Mouse (Mus musculus) neural tube, embryonic 11.5 days (tissue): ENCODE results near the gene Tmcc3. TPM values are rescaled to one million over a fixed set of nuclear protein-coding genes. Genes with fewer than 3 reads are reported as not detected.

Experiments
- ATAC-seq: fragments of 200-750 bp; cut with Nextera tagmentation; 2 replicates; pipeline ENCODE4 v1.8.0; 2017; ENCODE audit warnings: moderate number of reproducible peaks, mild to moderate bottlenecking, moderate TSS enrichment, moderate library complexity; ENCODE audit not compliant: insufficient read depth, low FRiP score, low TSS enrichment
- DNase-seq: peaks from one replicate; pipeline ENCODE4 v3.0.0-alpha.2; 2015; ENCODE audit warnings: low spot score
- H3K27ac ChIP-seq: fragments of 300-500 bp; sonication (generic); 2 replicates; pipeline ENCODE4 v1.5.1; 2014; ENCODE audit warnings: low read depth, mild to moderate bottlenecking, low read length
- H3K27me3 ChIP-seq: fragments of 300-500 bp; sonication (generic); 2 replicates; pipeline ENCODE4 v1.6.1; 2014; ENCODE audit warnings: mild to moderate bottlenecking, low read length, mixed read lengths; ENCODE audit not compliant: control insufficient read depth, insufficient read depth
- H3K36me3 ChIP-seq: fragments of 300-500 bp; sonication (generic); 2 replicates; pipeline ENCODE4 v1.6.1; 2014; ENCODE audit warnings: mild to moderate bottlenecking, low read length, moderate library complexity, mixed read lengths; ENCODE audit not compliant: control insufficient read depth, insufficient read depth
- H3K4me1 ChIP-seq: fragments of 300-500 bp; sonication (generic); 2 replicates; pipeline ENCODE4 v1.6.1; 2014; ENCODE audit warnings: low read length, mixed read lengths; ENCODE audit not compliant: control insufficient read depth, insufficient read depth
- H3K4me2 ChIP-seq: fragments of 300-500 bp; sonication (generic); 2 replicates; pipeline ENCODE4 v1.6.1; 2014; ENCODE audit warnings: low read depth, mild to moderate bottlenecking, moderate library complexity
- H3K4me3 ChIP-seq: fragments of 300-500 bp; sonication (generic); 2 replicates; pipeline ENCODE4 v1.5.1; 2014; ENCODE audit warnings: low read depth, low read length
- H3K9ac ChIP-seq: fragments of 300-500 bp; sonication (generic); 2 replicates; pipeline ENCODE4 v1.6.1; 2014; ENCODE audit warnings: mild to moderate bottlenecking, low read length
- H3K9me3 ChIP-seq: fragments of 300-500 bp; sonication (generic); 2 replicates; pipeline ENCODE4 v1.6.1; 2016; ENCODE audit warnings: low read length; ENCODE audit not compliant: control insufficient read depth
- WGBS: fragments of 180-500 bp; shearing (Covaris S2); extraction: QIAGEN DNeasy Blood & Tissue Kit; methylation state at CpG from one replicate; pipeline ENCODE4 v1.1.7; 2014; 5-methylcytosine and 5-hydroxymethylcytosine counted together
- polyA plus RNA-seq: library from polyadenylated mRNA; unstranded; fragments of >200 nt; fragmentation: Nextera tagmentation; extraction: Ambion mirVana; gene quantifications from 2 replicates; pipeline ENCODE4 v1.2.1, GENCODE M21; 2014

The Tmcc3 gene
- polyA plus RNA-seq, 1 experiment from 2014 or later: 6.1 TPM

- no peak for ATAC-seq
- Histone ChIP-seq H3K9me3 (no peaks in the 10 kb centered on the region), H3K4me1 (peaks cover 3% of the 10 kb centered on the region), H3K27me3 (no peaks in the 10 kb centered on the region), H3K27ac (no peak overlapping the region), H3K36me3 (no peaks in the 10 kb centered on the region), H3K4me3 (no peak overlapping the region), H3K4me2 (no peak overlapping the region), H3K9ac (no peak overlapping the region)
- no peak for DNase-seq
- 63% methylated on average over 9 of the region's 9 CpGs for WGBS
Observed at GRCm38 (mm10) chr10:94550649-94551048, 238.9 kb downstream of the Tmcc3 start.

DNA sequence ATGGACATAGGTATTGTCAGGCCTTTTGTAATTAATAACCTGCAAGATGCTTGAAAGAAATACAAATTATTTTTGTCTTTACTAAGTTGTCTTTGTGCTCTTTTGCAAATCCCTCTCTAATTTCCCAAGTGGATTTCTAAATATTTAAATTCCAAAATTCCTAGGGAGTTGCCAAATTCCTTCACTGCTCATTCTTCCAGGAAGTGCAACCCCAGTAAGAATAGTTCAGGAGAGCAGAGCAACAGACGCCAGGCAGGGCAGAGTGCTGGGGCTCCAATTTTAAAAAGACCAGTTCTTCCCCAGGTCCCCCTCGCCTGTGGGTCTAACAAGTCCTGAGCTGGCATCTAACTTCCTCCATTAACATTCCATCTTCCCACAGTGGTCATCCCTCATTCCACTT lies 239.3 kb downstream of the Tmcc3 start:
- Histone ChIP-seq H3K27ac (no peak overlapping the region), H3K9ac (no peak overlapping the region), H3K4me1 (no peaks in the 10 kb centered on the region), H3K4me3 (no peak overlapping the region), H3K27me3 (no peaks in the 10 kb centered on the region), H3K36me3 (no peaks in the 10 kb centered on the region), H3K4me2 (no peak overlapping the region), H3K9me3 (no peaks in the 10 kb centered on the region)
- 62% methylated on average over 2 of the region's 2 CpGs for WGBS
- DNase-seq (no peak), ATAC-seq (no peak)

- H3K27ac ChIP-seq: no peak overlapping the region
- ATAC-seq: no peak
- no peaks in the 10 kb centered on the region for H3K9me3 ChIP-seq
- H3K36me3 ChIP-seq: no peaks in the 10 kb centered on the region
- no peak overlapping the region for H3K9ac ChIP-seq
- no peaks in the 10 kb centered on the region for H3K4me1 ChIP-seq
- DNase-seq: no peak
- no peak overlapping the region for H3K4me2 ChIP-seq
- WGBS: 90% methylated on average over 6 of the region's 6 CpGs
- H3K27me3 ChIP-seq: no peaks in the 10 kb centered on the region
- no peak overlapping the region for H3K4me3 ChIP-seq
Observed at GRCm38 (mm10) chr10:94551511-94551910, 239.8 kb downstream of the Tmcc3 start.

DNA sequence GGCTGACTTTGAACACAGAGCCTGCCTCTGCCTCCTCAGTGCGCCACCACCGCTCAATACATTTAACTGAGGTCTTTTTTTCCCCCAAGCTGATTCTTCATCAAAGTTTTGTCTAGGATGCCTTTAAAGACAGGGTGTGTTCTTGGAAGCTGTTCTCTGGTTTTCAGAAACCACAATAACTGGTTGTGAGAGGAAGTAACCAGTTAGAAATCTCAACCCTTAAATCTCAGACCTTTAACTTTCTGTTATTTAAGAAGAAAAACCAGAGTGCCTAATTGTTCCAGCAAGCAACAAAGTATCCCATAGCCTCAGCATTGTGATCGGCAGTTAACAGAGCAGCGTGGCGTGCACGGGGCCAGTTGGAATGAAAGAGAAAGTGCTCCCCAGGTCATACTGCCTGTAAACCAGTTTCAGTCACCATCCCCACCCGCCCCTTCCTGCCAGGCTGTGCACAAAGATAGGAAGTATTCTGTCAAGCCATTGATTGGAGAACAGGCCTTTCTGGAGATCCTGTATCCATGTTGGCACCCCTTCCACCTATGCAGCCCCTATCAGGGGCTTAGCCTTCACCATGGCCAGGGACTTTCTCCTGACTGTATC lies 240.3 kb downstream of the Tmcc3 start:
- Histone ChIP-seq H3K27ac (no peak overlapping the region), H3K4me1 (no peaks in the 10 kb centered on the region), H3K36me3 (no peaks in the 10 kb centered on the region), H3K9ac (no peak overlapping the region), H3K4me3 (no peak overlapping the region), H3K27me3 (no peaks in the 10 kb centered on the region), H3K9me3 (no peaks in the 10 kb centered on the region), H3K4me2 (no peak overlapping the region)
- ATAC-seq (no peak), DNase-seq (no peak)
- 68% methylated on average over 7 of the region's 7 CpGs for WGBS

DNA sequence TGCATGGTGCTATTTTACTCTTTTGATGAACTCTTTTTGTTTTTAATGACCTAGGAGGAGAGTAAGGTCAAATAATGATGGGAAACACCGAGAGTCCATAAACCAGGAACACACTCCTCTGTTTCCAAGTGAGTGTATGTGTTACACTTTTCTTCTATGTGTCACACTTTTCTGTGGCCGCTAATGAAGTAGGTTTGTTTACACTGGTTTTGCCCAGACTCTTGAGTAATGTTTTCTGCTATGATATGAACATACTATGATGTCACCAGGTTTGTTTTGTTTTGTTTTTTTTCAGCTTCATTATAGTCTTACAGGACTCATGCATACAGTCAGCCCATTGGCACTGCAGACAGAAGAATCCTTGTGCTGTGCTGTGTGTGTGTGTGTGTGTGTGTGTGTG lies 243.6 kb downstream of the Tmcc3 start:
- Histone ChIP-seq H3K9me3 (no peaks in the 10 kb centered on the region), H3K4me2 (no peak overlapping the region), H3K36me3 (no peaks in the 10 kb centered on the region), H3K4me1 (no peaks in the 10 kb centered on the region), H3K27me3 (no peaks in the 10 kb centered on the region), H3K4me3 (no peak overlapping the region), H3K9ac (no peak overlapping the region), H3K27ac (no peak overlapping the region)
- DNase-seq (no peak), ATAC-seq (no peak)
- WGBS: 82% methylated on average over 2 of the region's 2 CpGs

DNA sequence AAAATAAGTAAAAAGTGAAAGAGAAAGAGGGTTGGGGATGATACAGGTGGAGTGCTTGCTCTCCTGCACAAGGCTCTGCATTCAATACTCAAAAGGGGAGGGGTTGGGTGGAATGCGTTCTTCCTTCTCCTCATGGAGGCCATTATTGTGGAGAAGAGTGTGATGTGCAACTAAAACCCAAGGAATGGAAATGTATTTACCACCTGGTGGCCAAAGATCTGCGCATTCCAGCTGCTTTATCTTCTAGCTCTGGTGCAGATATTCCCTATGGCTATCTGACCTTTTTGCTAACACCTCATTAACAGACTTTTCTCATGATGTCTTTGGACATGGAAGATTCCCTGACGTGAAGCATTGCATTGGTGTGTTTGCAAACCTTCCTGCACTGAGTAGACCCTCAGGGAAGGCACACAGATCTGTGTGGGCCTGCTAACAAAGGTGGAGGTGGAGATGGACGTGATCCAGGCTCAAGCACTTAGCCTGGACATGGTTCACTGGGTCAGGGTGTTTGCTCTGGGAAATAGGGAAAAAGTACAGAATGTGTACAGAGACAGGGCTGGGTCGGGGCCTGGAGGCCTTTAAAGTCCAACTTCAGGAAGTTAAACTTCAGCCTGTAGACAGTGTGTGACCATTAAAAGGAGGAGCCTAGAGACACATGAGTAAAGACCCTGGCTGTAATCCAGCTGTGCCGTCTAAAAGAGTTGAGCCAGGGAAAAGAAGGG lies 245.8 kb downstream of the Tmcc3 start:
- Histone ChIP-seq H3K4me3 (no peak overlapping the region), H3K4me2 (no peak overlapping the region), H3K27me3 (no peaks in the 10 kb centered on the region), H3K9me3 (no peaks in the 10 kb centered on the region), H3K9ac (no peak overlapping the region), H3K27ac (no peak overlapping the region), H3K4me1 (no peaks in the 10 kb centered on the region), H3K36me3 (no peaks in the 10 kb centered on the region)
- 72% methylated on average over 6 of the region's 6 CpGs for WGBS
- ATAC-seq (no peak), DNase-seq (no peak)

DNA sequence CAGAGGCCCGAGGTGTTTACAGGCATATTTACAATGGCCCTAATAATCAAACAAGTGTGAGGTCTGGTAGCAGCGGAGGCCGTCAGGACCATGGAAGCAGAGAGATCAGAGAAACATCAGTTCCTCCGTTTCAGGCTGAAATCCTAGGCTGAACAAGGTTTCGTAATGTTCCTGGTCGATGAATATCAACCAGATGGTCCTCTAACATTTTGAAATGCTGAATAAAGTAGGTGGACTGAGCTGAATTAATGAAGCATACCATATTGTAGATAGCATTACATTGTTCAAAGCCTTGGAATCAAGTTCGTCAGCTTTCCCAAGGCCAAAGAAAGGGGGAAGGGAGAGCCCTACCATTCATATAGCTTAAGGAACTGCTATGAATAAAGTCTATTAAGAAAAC lies 247.1 kb downstream of the Tmcc3 start:
- Histone ChIP-seq H3K4me1 (no peaks in the 10 kb centered on the region), H3K36me3 (no peaks in the 10 kb centered on the region), H3K9ac (no peak overlapping the region), H3K4me2 (no peak overlapping the region), H3K27ac (no peak overlapping the region), H3K4me3 (no peak overlapping the region), H3K27me3 (no peaks in the 10 kb centered on the region), H3K9me3 (no peaks in the 10 kb centered on the region)
- ATAC-seq (no peak), DNase-seq (no peak)
- WGBS: 85% methylated on average over 7 of the region's 7 CpGs

GRCm38 (mm10) chr10:94561351-94561750 lies 249.6 kb downstream of the Tmcc3 start:
- WGBS: 74% methylated on average over 7 of the region's 7 CpGs
- Histone ChIP-seq H3K27me3 (no peaks in the 10 kb centered on the region), H3K4me2 (no peak overlapping the region), H3K4me1 (no peaks in the 10 kb centered on the region), H3K4me3 (no peak overlapping the region), H3K9me3 (no peaks in the 10 kb centered on the region), H3K27ac (no peak overlapping the region), H3K36me3 (no peaks in the 10 kb centered on the region), H3K9ac (no peak overlapping the region)
- ATAC-seq (no peak), DNase-seq (no peak)

GRCm38 (mm10) chr10:94562188-94562587 lies 250.4 kb downstream of the Tmcc3 start:
- 16% methylated on average over 1 of the region's 1 CpGs for WGBS
- ATAC-seq (no peak), DNase-seq (no peak)

More at GRCm38 (mm10) chr10:94562188-94562587, 250.4 kb downstream of the Tmcc3 start:
- Histone ChIP-seq H3K9me3 (no peaks in the 10 kb centered on the region), H3K27ac (no peak overlapping the region), H3K4me1 (no peaks in the 10 kb centered on the region), H3K36me3 (no peaks in the 10 kb centered on the region), H3K4me2 (no peak overlapping the region), H3K27me3 (no peaks in the 10 kb centered on the region), H3K4me3 (no peak overlapping the region), H3K9ac (no peak overlapping the region)
